Mouse (Mus musculus) forebrain, embryonic 11.5 days (tissue): ENCODE measurements at regions not wholly inside any gene's neighbourhood (a gene's known extent, or its start where the extent isn't known, plus 50 kb on each side); places are given as distances from the start of the nearest gene placed in this dataset.

Experiments used
- ATAC-seq: fragments of 200-750 bp; cut with Nextera tagmentation; replicated peaks from 2 replicates; pipeline ENCODE4 v1.8.0; 2017; ENCODE audit warnings: moderate TSS enrichment; ENCODE audit not compliant: low FRiP score
- DNase-seq: peaks from one replicate; pipeline ENCODE4 v3.0.0-alpha.2; 2017; ENCODE audit warnings: low spot score
- H3K27ac ChIP-seq: fragments of 300-500 bp; sonication (generic); 2 replicates; pipeline ENCODE4 v1.5.1; 2014; ENCODE audit warnings: low read depth, low read length
- H3K27me3 ChIP-seq: fragments of 300-500 bp; sonication (generic); 2 replicates; pipeline ENCODE4 v1.6.1; 2014; ENCODE audit warnings: mild to moderate bottlenecking, low read length, mixed read lengths; ENCODE audit not compliant: control insufficient read depth, insufficient read depth
- H3K36me3 ChIP-seq: fragments of 300-500 bp; sonication (generic); 2 replicates; pipeline ENCODE4 v1.6.1; 2014; ENCODE audit warnings: mild to moderate bottlenecking, low read length, moderate library complexity, mixed read lengths; ENCODE audit not compliant: control insufficient read depth, insufficient read depth
- H3K4me1 ChIP-seq: fragments of 300-500 bp; sonication (generic); replicated peaks from 2 replicates; pipeline ENCODE4 v1.6.1; 2014; ENCODE audit warnings: low read length, mixed read lengths; ENCODE audit not compliant: control insufficient read depth, insufficient read depth
- H3K4me2 ChIP-seq: fragments of 300-500 bp; sonication (generic); 2 replicates; pipeline ENCODE4 v1.6.1; 2014; ENCODE audit warnings: low read depth, mild to moderate bottlenecking, low read length, moderate library complexity, mixed read lengths; ENCODE audit not compliant: severe bottlenecking
- H3K4me3 ChIP-seq: fragments of 300-500 bp; sonication (generic); 2 replicates; pipeline ENCODE4 v1.5.1; 2014; ENCODE audit warnings: low read depth, low read length
- H3K9ac ChIP-seq: fragments of 300-500 bp; sonication (generic); 2 replicates; pipeline ENCODE4 v1.6.1; 2014; ENCODE audit warnings: low read length
- H3K9me3 ChIP-seq: fragments of 300-500 bp; sonication (generic); 2 replicates; pipeline ENCODE4 v1.6.1; 2016; ENCODE audit warnings: low read length, mixed read lengths; ENCODE audit not compliant: control insufficient read depth
- WGBS: fragments of 180-500 bp; shearing (Covaris S2); extraction: QIAGEN DNeasy Blood & Tissue Kit; methylation state at CpG from one replicate; pipeline ENCODE4 v1.1.7; 2014; 5-methylcytosine and 5-hydroxymethylcytosine counted together

DNA sequence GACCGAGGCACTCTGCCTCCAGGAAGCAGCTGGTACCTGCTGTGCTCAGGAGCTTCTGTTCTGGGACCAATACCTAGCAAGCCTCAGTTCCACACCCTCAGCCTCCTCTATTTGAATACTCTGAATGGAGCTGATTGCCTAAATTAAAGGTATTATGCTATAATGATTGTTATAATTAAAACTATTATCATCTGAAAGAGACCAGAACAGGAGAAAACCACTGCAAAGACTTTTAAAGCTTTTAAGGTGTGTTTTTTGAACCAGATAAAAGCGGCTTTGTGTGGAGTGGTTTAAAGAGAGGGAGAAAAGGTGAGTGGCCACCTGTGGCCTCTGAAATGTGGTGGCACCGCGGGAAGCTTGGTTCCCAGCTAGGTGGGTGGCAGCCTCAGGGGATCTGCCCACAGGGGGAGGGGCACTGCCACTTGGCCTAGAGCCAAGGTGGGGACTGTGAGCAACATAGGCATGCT is 115.6 kb downstream of the 9530068E07Rik start:
- H3K27me3 ChIP-seq = no peaks in the 10 kb centered on the region
- H3K36me3 ChIP-seq = no peaks in the 10 kb centered on the region
- 48% methylated on average over 4 of the region's 4 CpGs for WGBS
- H3K9ac ChIP-seq = no peak overlapping the region
- no peaks in the 10 kb centered on the region for H3K4me1 ChIP-seq
- H3K27ac ChIP-seq = no peak overlapping the region
- H3K4me2 ChIP-seq = no peak overlapping the region
- no peaks in the 10 kb centered on the region for H3K9me3 ChIP-seq
- DNase-seq = no peak
- no peak for ATAC-seq
- no peak overlapping the region for H3K4me3 ChIP-seq

DNA sequence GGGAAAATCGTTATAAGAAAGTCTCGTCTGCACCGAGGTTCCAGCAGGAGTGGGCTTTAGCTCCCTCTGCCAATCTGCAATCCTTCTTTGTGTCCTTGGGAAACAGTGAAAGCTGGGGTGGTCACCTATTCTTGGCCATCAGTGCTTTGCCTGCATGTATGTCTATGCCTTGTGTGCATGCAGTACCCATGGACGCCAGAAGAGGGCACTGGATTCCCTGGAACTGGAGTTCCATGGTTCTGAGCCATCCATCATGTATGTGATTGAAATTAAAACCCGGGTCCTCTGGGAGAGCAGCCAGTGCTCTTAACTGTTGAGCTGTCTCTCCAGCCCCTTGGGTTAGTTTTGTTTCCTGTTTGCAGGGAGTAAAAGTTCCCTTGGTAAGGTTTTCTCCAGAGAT is 121.1 kb downstream of the 9530068E07Rik start:
- Histone ChIP-seq H3K4me2 (no peak overlapping the region), H3K36me3 (no peaks in the 10 kb centered on the region), H3K9ac (no peak overlapping the region), H3K27ac (no peak overlapping the region), H3K4me1 (no peaks in the 10 kb centered on the region), H3K4me3 (no peak overlapping the region), H3K27me3 (no peaks in the 10 kb centered on the region), H3K9me3 (no peaks in the 10 kb centered on the region)
- 73% methylated on average over 5 of the region's 5 CpGs for WGBS
- DNase-seq = peak; percentile 68
- no peak for ATAC-seq

DNA sequence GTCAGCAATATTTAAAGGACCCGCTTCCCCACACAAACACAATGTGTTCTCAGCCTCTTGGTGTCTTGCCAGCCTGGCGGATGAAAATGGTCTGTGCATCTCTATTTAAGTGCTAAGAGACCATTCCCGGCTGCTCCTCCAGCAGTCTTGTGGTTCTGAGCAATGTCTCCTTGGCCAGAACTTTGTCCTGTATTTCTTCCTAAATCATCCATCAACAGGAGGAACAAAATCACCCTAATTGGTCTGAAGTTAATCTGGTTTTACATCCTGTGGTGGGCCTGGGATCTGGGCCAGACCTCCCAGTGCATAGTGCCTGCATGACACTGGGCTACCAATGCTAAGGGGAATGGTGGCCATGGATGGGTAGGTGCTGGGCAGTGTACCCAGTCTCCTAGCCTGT is 123.6 kb downstream of the 9530068E07Rik start:
- 87% methylated on average over 3 of the region's 3 CpGs for WGBS
- Histone ChIP-seq H3K4me1 (no peaks in the 10 kb centered on the region), H3K27me3 (no peaks in the 10 kb centered on the region), H3K9ac (no peak overlapping the region), H3K36me3 (no peaks in the 10 kb centered on the region), H3K9me3 (no peaks in the 10 kb centered on the region), H3K27ac (no peak overlapping the region), H3K4me3 (no peak overlapping the region), H3K4me2 (no peak overlapping the region)
- ATAC-seq (no peak), DNase-seq (no peak)

DNA sequence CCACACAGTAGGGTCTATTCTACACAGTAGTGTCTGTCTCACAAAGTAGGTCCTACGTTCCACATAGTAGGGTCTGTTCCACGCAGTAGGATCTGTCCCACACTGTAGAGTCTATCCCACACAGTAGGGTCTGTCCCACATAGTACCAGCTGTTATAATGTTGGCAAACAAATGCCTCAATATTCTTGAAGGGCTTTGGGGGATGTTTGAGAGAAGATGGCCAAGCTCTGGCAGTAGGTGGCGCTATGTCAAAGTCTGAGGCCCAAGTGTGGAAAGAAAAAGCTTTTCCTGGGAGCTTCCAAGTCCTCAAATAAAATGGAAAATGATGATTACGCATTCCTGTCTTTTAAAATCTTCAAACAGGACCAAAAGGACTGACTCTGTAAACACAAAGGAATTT is 125.7 kb downstream of the 9530068E07Rik start:
- Histone ChIP-seq H3K9me3 (no peaks in the 10 kb centered on the region), H3K27me3 (no peaks in the 10 kb centered on the region), H3K4me3 (no peak overlapping the region), H3K36me3 (no peaks in the 10 kb centered on the region), H3K4me2 (no peak overlapping the region), H3K9ac (no peak overlapping the region), H3K27ac (no peak overlapping the region), H3K4me1 (no peaks in the 10 kb centered on the region)
- DNase-seq = peak; percentile 74
- ATAC-seq = no peak
- 44% methylated on average over 4 of the region's 4 CpGs for WGBS

DNA sequence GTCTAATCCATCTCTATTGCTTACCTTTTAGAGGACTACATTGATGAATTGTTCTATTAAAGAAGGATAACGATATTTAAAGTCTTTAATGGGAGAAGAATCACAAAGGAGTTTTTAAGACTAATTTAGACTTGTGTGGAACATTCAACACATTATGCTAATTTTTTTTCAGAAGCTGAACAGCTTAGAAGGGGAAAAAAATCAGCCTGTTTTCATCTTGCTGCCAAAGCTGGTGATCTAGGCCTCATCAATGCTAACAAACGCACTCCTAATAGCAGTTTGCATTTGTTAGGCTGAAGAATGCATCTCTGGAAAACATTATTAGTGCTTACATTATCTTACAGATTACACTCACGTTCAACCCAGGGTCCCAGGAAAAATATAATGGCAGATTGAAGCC is 126.2 kb downstream of the 9530068E07Rik start:
- 39% methylated on average over 3 of the region's 3 CpGs for WGBS
- ATAC-seq (no peak), DNase-seq (no peak)
- H3K4me1 ChIP-seq = no peaks in the 10 kb centered on the region
- H3K4me2 ChIP-seq = no peak overlapping the region
- H3K27ac ChIP-seq = no peak overlapping the region
- no peak overlapping the region for H3K4me3 ChIP-seq
- no peaks in the 10 kb centered on the region for H3K9me3 ChIP-seq
- H3K9ac ChIP-seq = no peak overlapping the region
- no peaks in the 10 kb centered on the region for H3K36me3 ChIP-seq
- no peaks in the 10 kb centered on the region for H3K27me3 ChIP-seq

DNA sequence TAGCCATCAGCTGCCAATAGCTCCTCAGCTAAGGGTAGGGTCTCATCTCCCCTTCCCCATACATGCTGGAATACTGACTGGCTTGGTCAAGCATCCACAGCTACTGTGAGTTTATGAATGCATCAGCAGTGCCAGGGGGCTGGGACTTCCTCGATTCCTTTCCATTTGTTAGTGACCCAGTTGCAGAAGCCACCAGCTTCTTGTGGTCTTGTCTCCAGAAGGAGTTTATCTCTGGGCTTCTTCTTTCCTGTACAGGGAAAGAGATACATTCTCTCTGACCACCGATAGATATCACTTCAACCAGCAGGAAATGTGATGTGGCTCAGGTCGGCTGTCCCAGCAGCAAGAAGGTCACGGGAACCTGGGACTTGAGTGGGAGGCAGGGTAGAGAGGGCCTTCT is 127.0 kb downstream of the 9530068E07Rik start:
- no peak overlapping the region for H3K4me3 ChIP-seq
- DNase-seq (no peak), ATAC-seq (no peak)
- H3K9ac ChIP-seq = no peak overlapping the region
- H3K4me1 ChIP-seq = no peaks in the 10 kb centered on the region
- no peaks in the 10 kb centered on the region for H3K27me3 ChIP-seq
- H3K4me2 ChIP-seq = no peak overlapping the region
- 83% methylated on average over 4 of the region's 4 CpGs for WGBS
- no peaks in the 10 kb centered on the region for H3K36me3 ChIP-seq
- H3K27ac ChIP-seq = no peak overlapping the region
- no peaks in the 10 kb centered on the region for H3K9me3 ChIP-seq

DNA sequence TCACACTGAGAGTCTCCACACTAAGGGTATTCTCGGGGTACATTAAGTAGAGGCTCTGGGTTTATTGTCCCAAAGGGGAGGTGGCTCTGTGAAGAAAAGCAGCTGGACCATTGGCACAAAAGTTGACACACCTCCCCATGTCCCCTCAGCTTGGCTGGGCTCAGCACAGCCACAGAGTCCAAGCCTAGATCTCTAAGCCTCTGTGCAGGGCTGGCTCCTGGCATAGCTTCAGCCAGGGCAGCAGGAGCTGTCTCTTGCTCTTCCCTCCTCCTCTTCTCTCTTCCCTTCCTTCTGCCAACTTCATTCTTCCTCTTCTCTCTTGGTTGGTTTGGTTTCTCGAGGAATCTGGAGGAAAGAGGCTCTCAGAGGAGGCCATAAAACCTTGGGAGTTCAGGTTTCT is 127.4 kb downstream of the 9530068E07Rik start:
- H3K27ac ChIP-seq = no peak overlapping the region
- WGBS = 59% methylated on average over 2 of the region's 2 CpGs

DNA sequence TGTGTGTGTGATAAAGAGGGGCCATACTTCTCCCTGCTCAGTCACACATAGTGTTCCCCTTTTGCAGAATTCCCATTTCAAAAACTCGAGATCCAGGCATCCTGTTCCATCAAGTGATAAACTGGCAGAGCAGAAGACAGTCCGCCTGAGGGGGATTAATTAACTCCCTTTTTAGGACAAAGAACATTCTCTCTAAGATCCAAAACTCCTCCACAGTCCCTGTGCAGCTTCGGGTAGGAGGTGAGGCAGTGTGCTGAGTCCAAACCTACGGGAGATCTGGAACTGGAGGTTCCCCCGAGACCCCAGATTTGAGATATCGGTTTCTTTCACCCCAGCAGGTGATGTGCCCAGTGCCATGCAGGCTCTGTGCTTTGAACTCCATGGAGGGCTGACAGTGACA is 129.2 kb downstream of the 9530068E07Rik start:
- Histone ChIP-seq H3K9me3 (no peaks in the 10 kb centered on the region), H3K36me3 (no peaks in the 10 kb centered on the region), H3K27me3 (no peaks in the 10 kb centered on the region), H3K4me2 (no peak overlapping the region), H3K9ac (no peak overlapping the region), H3K4me3 (no peak overlapping the region), H3K4me1 (no peaks in the 10 kb centered on the region), H3K27ac (no peak overlapping the region)
- ATAC-seq = no peak
- 63% methylated on average over 6 of the region's 6 CpGs for WGBS
- DNase-seq = no peak

More for the DNA sequence above, 127.4 kb downstream of the 9530068E07Rik start:
- H3K9ac ChIP-seq = no peak overlapping the region
- no peaks in the 10 kb centered on the region for H3K4me1 ChIP-seq
- H3K4me2 ChIP-seq = no peak overlapping the region
- DNase-seq (no peak), ATAC-seq (no peak)
- no peaks in the 10 kb centered on the region for H3K27me3 ChIP-seq
- H3K9me3 ChIP-seq = no peaks in the 10 kb centered on the region
- H3K36me3 ChIP-seq = no peaks in the 10 kb centered on the region
- no peak overlapping the region for H3K4me3 ChIP-seq

DNA sequence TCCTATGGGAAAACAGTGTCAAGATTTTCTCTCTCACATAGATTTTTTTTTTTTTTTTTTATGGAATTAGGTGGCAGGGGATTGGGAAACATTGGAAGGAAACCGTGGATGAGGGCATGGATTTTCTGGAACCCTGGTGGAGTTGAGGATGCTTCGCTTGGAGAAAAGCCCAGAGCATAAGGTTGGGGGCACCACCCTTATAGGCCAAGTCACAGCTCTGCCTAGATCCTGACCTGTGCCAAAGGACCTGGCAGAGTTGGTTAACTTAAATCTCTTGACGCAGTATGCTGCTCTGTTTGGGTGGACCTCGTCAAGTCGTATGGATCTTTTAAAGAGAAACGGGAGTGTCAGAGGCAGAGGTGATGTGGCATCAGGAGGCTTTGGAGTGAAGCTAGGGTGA is 130.1 kb downstream of the 9530068E07Rik start:
- Histone ChIP-seq H3K27ac (no peak overlapping the region), H3K36me3 (no peaks in the 10 kb centered on the region), H3K4me1 (no peaks in the 10 kb centered on the region), H3K4me2 (no peak overlapping the region), H3K9me3 (no peaks in the 10 kb centered on the region), H3K4me3 (no peak overlapping the region), H3K27me3 (no peaks in the 10 kb centered on the region), H3K9ac (no peak overlapping the region)
- ATAC-seq = no peak
- no peak for DNase-seq
- WGBS = 84% methylated on average over 6 of the region's 6 CpGs
